Mouse (Mus musculus): ENCODE measurements at regions not wholly inside any gene's neighbourhood (a gene's known extent, or its start where the extent isn't known, plus 50 kb on each side); places are given as distances from the start of the nearest gene placed in this dataset.

DNA sequence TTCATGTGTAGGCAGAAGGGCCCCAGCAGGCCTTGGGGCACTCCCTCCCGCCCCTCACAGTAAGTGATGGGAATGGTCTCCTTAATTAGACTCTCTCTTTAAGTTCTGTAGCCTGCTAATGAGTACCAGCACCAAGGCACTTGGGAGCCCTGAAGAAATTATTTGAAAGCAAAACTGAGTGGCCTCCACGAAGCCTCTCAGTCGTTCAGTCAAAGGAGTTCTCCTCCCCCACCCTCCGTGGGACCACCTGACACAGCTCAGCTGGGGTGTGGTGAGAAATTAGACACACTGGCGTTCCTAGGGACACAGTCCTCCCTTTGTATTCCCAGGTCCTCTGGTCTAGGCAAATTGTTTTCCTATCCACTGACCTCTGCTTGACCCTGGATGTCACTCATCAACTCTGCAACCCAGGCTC is 623.4 kb downstream of the Sox6 start:
- TF ChIP-seq CTCF (IDR thresholded peaks at IDR 0.05; ENCODE audit: low read depth, low read length) (no peak), POLR2A (IDR thresholded peaks at IDR 0.05; ENCODE audit: insufficient read depth, low read length) (no peak)

Measured in ES-Bruce4 (cell line).